Mouse (Mus musculus) midbrain, embryonic 11.5 days (tissue): ENCODE measurements around the gene Etd. TPM values are rescaled to one million over a fixed set of nuclear protein-coding genes. Genes with fewer than 3 reads are reported as not detected.
"Not testable (repeated sequence)": the region's sequence is repeated elsewhere in the genome, so short reads cannot be mapped to it uniquely, and the experiment has no call there.

Experiments used
- ATAC-seq: fragments of 200-750 bp; cut with Nextera tagmentation; 2 replicates; pipeline ENCODE4 v1.8.0; 2017; ENCODE audit warnings: moderate TSS enrichment, moderate library complexity; ENCODE audit not compliant: low FRiP score
- DNase-seq: peaks from one replicate; pipeline ENCODE4 v3.0.0; 2015; ENCODE audit warnings: low spot score; ENCODE audit errors: missing footprints
- H3K27ac ChIP-seq: fragments of 300-500 bp; sonication (generic); 2 replicates; pipeline ENCODE4 v1.5.1; 2014; ENCODE audit warnings: low read depth, low read length
- H3K27me3 ChIP-seq: fragments of 300-500 bp; sonication (generic); 2 replicates; pipeline ENCODE4 v1.6.1; 2014; ENCODE audit warnings: mild to moderate bottlenecking, low read length, moderate library complexity, mixed read lengths; ENCODE audit not compliant: control insufficient read depth, insufficient read depth
- H3K36me3 ChIP-seq: fragments of 300-500 bp; sonication (generic); 2 replicates; pipeline ENCODE4 v1.6.1; 2014; ENCODE audit warnings: mild to moderate bottlenecking, low read length, moderate library complexity, mixed read lengths; ENCODE audit not compliant: control insufficient read depth, insufficient read depth
- H3K4me1 ChIP-seq: fragments of 300-500 bp; sonication (generic); 2 replicates; pipeline ENCODE4 v1.6.1; 2014; ENCODE audit warnings: low read length; ENCODE audit not compliant: control insufficient read depth, insufficient read depth
- H3K4me2 ChIP-seq: fragments of 300-500 bp; sonication (generic); 2 replicates; pipeline ENCODE4 v1.6.1; 2014; ENCODE audit warnings: mild to moderate bottlenecking, moderate library complexity
- H3K4me3 ChIP-seq: fragments of 300-500 bp; sonication (generic); 2 replicates; pipeline ENCODE4 v1.5.1; 2014; ENCODE audit warnings: low read depth, low read length
- H3K9ac ChIP-seq: fragments of 300-500 bp; sonication (generic); 2 replicates; pipeline ENCODE4 v1.6.1; 2014; ENCODE audit warnings: low read length
- H3K9me3 ChIP-seq: fragments of 300-500 bp; sonication (generic); 2 replicates; pipeline ENCODE4 v1.6.1; 2016; ENCODE audit warnings: low read length; ENCODE audit not compliant: control insufficient read depth
- WGBS: fragments of 180-500 bp; shearing (Covaris S2); extraction: QIAGEN DNeasy Blood & Tissue Kit; methylation state at CpG from one replicate; pipeline ENCODE4 v1.1.7; 2014; 5-methylcytosine and 5-hydroxymethylcytosine counted together
- polyA plus RNA-seq: library from polyadenylated mRNA; unstranded; fragments of >200 nt; fragmentation: Nextera tagmentation; extraction: Ambion mirVana; gene quantifications from 2 replicates; pipeline ENCODE4 v1.2.1, GENCODE M21; 2014

Gene Etd
- polyA plus RNA-seq = not detected in 2 replicates

GRCm38 (mm10) chrX:53434618-53435017, at the start of gene Etd:
Etd (plus strand) TSS chrX:53434918.
- Histone ChIP-seq H3K27me3 (no peaks in the 10 kb centered on the region), H3K27ac (no peak within 1 kb of the TSS), H3K36me3 (no peaks in the 10 kb centered on the region), H3K9me3 (no peaks in the 10 kb centered on the region), H3K4me2 (no peak within 1 kb of the TSS), H3K4me3 (no peak within 1 kb of the TSS), H3K4me1 (no peaks in the 10 kb centered on the region), H3K9ac (no peak within 1 kb of the TSS)
- ATAC-seq (no peak), DNase-seq (no peak)
- 86% methylated on average over 3 of the region's 3 CpGs for WGBS

GRCm38 (mm10) chrX:53386362-53386761, 48.4 kb upstream of the Etd start:
- no peaks in the 10 kb centered on the region for H3K36me3 ChIP-seq
- DNase-seq (no peak), ATAC-seq (no peak)
- H3K4me1 ChIP-seq = no peaks in the 10 kb centered on the region
- no peak overlapping the region for H3K9ac ChIP-seq
- 59% methylated on average over 3 of the region's 3 CpGs for whole genome bisulfite sequencing
- no peak overlapping the region for H3K4me2 ChIP-seq
- H3K27ac ChIP-seq = no peak overlapping the region
- no peaks in the 10 kb centered on the region for H3K9me3 ChIP-seq
- no peak overlapping the region for H3K4me3 ChIP-seq
- H3K27me3 ChIP-seq = no peaks in the 10 kb centered on the region

DNA sequence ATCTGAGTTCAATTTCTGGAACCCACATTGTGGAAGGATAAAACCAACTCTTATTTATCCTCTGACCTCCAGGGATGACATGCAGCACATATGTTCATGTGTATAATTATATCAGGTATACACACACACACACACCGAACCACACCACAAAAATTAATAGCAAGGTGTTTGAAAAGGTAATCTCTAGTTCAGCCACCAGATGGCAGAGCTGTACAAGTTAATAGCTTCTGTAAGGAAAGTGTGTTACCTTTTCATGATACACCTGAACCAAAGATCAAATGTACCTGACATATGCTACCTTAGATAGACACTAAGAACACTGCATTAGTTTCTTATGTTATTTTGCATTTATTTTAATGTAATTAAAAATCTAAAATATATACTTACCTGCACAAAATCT, 1.8 kb upstream of the Etd start:
- H3K4me3 ChIP-seq = no peak overlapping the region
- H3K27ac ChIP-seq = no peak overlapping the region
- no peaks in the 10 kb centered on the region for H3K36me3 ChIP-seq
- no peaks in the 10 kb centered on the region for H3K4me1 ChIP-seq
- peak; percentile 83 for DNase-seq
- no peak overlapping the region for H3K9ac ChIP-seq
- no peak overlapping the region for H3K4me2 ChIP-seq
- H3K9me3 ChIP-seq = no peaks in the 10 kb centered on the region
- H3K27me3 ChIP-seq = no peaks in the 10 kb centered on the region
- no peak for ATAC-seq
- 81% methylated on average over 1 of the region's 1 CpGs for WGBS

DNA sequence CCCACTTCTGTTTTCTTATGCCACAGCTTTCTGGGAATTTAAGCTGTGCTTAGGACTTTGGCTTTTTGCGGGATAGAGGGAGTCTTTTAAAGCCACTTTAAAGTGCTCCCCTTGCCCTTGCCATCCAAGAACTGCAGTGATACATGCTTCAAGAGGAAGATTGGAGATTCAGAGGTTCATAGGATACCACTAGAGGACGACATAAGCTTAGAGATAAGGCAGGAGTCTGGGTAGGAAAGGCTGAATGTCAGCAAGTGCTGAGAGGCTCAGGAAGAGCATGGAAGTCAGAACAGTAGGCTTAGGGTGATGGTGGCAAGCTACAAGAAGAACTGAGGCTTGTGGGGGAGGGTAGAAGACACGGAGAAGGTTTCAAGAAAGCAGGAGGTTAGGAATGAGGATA, 24.9 kb downstream of the Etd start:
- no peak for ATAC-seq
- Histone ChIP-seq H3K4me3 (no peak overlapping the region), H3K9ac (no peak overlapping the region), H3K27me3 (no peaks in the 10 kb centered on the region), H3K4me1 (no peaks in the 10 kb centered on the region), H3K36me3 (no peaks in the 10 kb centered on the region), H3K4me2 (no peak overlapping the region), H3K9me3 (no peaks in the 10 kb centered on the region), H3K27ac (no peak overlapping the region)
- no peak for DNase-seq
- WGBS = 42% methylated on average over 3 of the region's 3 CpGs

GRCm38 (mm10) chrX:53464194-53464593, 29.5 kb downstream of the Etd start:
- DNase-seq, H3K27me3 ChIP-seq, H3K27ac ChIP-seq, H3K9me3 ChIP-seq, H3K4me1 ChIP-seq, H3K4me3 ChIP-seq, ATAC-seq, H3K9ac ChIP-seq, H3K4me2 ChIP-seq, H3K36me3 ChIP-seq: not testable (repeated sequence)

Other genes with a start within 250 kb of the Etd start
- gene Plac1, start 194.8 kb upstream of the Etd start, polyA plus RNA-seq = 1.9 and 2.4 TPM in 2 replicates
- 8.5 and 9.0 TPM in 2 replicates for gene Fam122b, start 165.1 kb upstream of the Etd start, polyA plus RNA-seq
- not detected in 2 replicates for gene Fam122c, start 161.5 kb upstream of the Etd start, polyA plus RNA-seq
- 66.9 and 72.7 TPM in 2 replicates for gene Mospd1, start 64.4 kb upstream of the Etd start, polyA plus RNA-seq
- 52.7 and 56.2 TPM in 2 replicates for gene Rtl8c, start 173.1 kb downstream of the Etd start, polyA plus RNA-seq
- not detected in 2 replicates for gene Gm14597, start 174.1 kb downstream of the Etd start, polyA plus RNA-seq
- gene Rtl8a, start 208.8 kb downstream of the Etd start, polyA plus RNA-seq = 85.0 and 98.1 TPM in 2 replicates
- 74.0 and 80.3 TPM in 2 replicates for gene Rtl8b, start 235.5 kb downstream of the Etd start, polyA plus RNA-seq